Mouse (Mus musculus) embryonic facial prominence, embryonic 12.5 days (tissue): ENCODE measurements around the gene Shb. TPM values are rescaled to one million over a fixed set of nuclear protein-coding genes. Genes with fewer than 3 reads are reported as not detected.

ENCODE experiments used
- ATAC-seq: fragments of 200-750 bp; cut with Nextera tagmentation; 2 replicates; pipeline ENCODE4 v1.8.0; 2017; ENCODE audit not compliant: insufficient number of reproducible peaks, insufficient read depth, low FRiP score, low TSS enrichment
- H3K27ac ChIP-seq: fragments of 300-500 bp; sonication (generic); 2 replicates; pipeline ENCODE4 v1.5.1; 2016; ENCODE audit warnings: mild to moderate bottlenecking
- H3K27me3 ChIP-seq: fragments of 300-500 bp; sonication (generic); 2 replicates; pipeline ENCODE4 v1.6.1; 2016; ENCODE audit warnings: mild to moderate bottlenecking, moderate library complexity
- H3K36me3 ChIP-seq: fragments of 300-500 bp; sonication (generic); 2 replicates; pipeline ENCODE4 v1.6.1; 2016; ENCODE audit warnings: mild to moderate bottlenecking
- H3K4me1 ChIP-seq: fragments of 300-500 bp; sonication (generic); 2 replicates; pipeline ENCODE4 v1.6.1; 2016
- H3K4me2 ChIP-seq: fragments of 300-500 bp; sonication (generic); replicated peaks from 2 replicates; pipeline ENCODE4 v1.6.1; 2016; ENCODE audit warnings: mild to moderate bottlenecking, moderate library complexity
- H3K4me3 ChIP-seq: fragments of 300-500 bp; sonication (generic); 2 replicates; pipeline ENCODE4 v1.5.1; 2016; ENCODE audit warnings: mild to moderate bottlenecking
- H3K9ac ChIP-seq: fragments of 300-500 bp; sonication (generic); 2 replicates; pipeline ENCODE4 v1.6.1; 2016; ENCODE audit warnings: mild to moderate bottlenecking, moderate library complexity
- H3K9me3 ChIP-seq: fragments of 300-500 bp; sonication (generic); 2 replicates; pipeline ENCODE4 v1.6.1; 2016; ENCODE audit warnings: mild to moderate bottlenecking, moderate library complexity
- WGBS: fragments of 180-500 bp; shearing (Covaris S2); methylation state at CpG from one replicate; pipeline ENCODE4 v1.1.7; 2016; 5-methylcytosine and 5-hydroxymethylcytosine counted together
- polyA plus RNA-seq: library from polyadenylated mRNA; unstranded; fragments of >200 nt; fragmentation: Nextera tagmentation; extraction: Ambion mirVana; gene quantifications from 2 replicates; pipeline ENCODE4 v1.2.1, GENCODE M21; 2016

Gene Shb
- polyA plus RNA-seq, 1 experiment from 2014 or later = 9.6 TPM

- WGBS = 84% methylated on average over 3 of the region's 3 CpGs
- no peak overlapping the region for H3K27ac ChIP-seq
- no peaks in the 10 kb centered on the region for H3K9me3 ChIP-seq
- no peak for ATAC-seq
- no peak overlapping the region for H3K4me2 ChIP-seq
- H3K4me1 ChIP-seq = peaks cover 40% of the 10 kb centered on the region
- no peak overlapping the region for H3K4me3 ChIP-seq
- no peak overlapping the region for H3K9ac ChIP-seq
- H3K27me3 ChIP-seq = no peaks in the 10 kb centered on the region
- no peaks in the 10 kb centered on the region; the same call in 1 of the 2 replicates for H3K36me3 ChIP-seq
Measured at GRCm38 (mm10) chr4:45526175-45526574, 6.1 kb downstream of the Shb start.

- Histone ChIP-seq H3K27me3 (no peaks in the 10 kb centered on the region), H3K9me3 (no peaks in the 10 kb centered on the region), H3K27ac (no peak overlapping the region), H3K4me2 (no peak overlapping the region), H3K4me1 (peaks cover 45% of the 10 kb centered on the region), H3K9ac (no peak overlapping the region), H3K4me3 (no peak overlapping the region), H3K36me3 (no peaks in the 10 kb centered on the region; the same call in 1 of the 2 replicates)
- ATAC-seq = no peak
- WGBS = 87% methylated on average over 3 of the region's 3 CpGs
Measured at GRCm38 (mm10) chr4:45525541-45525940, 6.7 kb downstream of the Shb start.

- no peak overlapping the region for H3K4me2 ChIP-seq
- H3K9me3 ChIP-seq = no peaks in the 10 kb centered on the region
- H3K36me3 ChIP-seq = no peaks in the 10 kb centered on the region; the same call in 1 of the 2 replicates
- WGBS = 86% methylated on average over 4 of the region's 4 CpGs
- H3K27me3 ChIP-seq = no peaks in the 10 kb centered on the region
- H3K27ac ChIP-seq = no peak overlapping the region
- ATAC-seq = no peak
- peaks cover 45% of the 10 kb centered on the region for H3K4me1 ChIP-seq
- no peak overlapping the region for H3K9ac ChIP-seq
- no peak overlapping the region for H3K4me3 ChIP-seq
Measured at GRCm38 (mm10) chr4:45524602-45525001, 7.7 kb downstream of the Shb start.

GRCm38 (mm10) chr4:45523360-45523759 lies 8.9 kb downstream of the Shb start:
- H3K9ac ChIP-seq = no peak overlapping the region
- no peak for ATAC-seq
- no peaks in the 10 kb centered on the region for H3K27me3 ChIP-seq
- H3K4me1 ChIP-seq = peaks cover 37% of the 10 kb centered on the region
- WGBS = 82% methylated on average over 6 of the region's 6 CpGs
- H3K27ac ChIP-seq = no peak overlapping the region
- H3K4me2 ChIP-seq = no peak overlapping the region
- H3K36me3 ChIP-seq = no peaks in the 10 kb centered on the region; the same call in 1 of the 2 replicates
- H3K4me3 ChIP-seq = no peak overlapping the region
- H3K9me3 ChIP-seq = no peaks in the 10 kb centered on the region

- ATAC-seq = no peak
- Histone ChIP-seq H3K4me3 (no peak overlapping the region), H3K4me2 (no peak overlapping the region), H3K36me3 (no peaks in the 10 kb centered on the region; the same call in 1 of the 2 replicates), H3K27me3 (no peaks in the 10 kb centered on the region), H3K4me1 (peaks cover 33% of the 10 kb centered on the region), H3K27ac (no peak overlapping the region), H3K9ac (no peak overlapping the region), H3K9me3 (no peaks in the 10 kb centered on the region)
Measured at GRCm38 (mm10) chr4:45522956-45523355, 9.3 kb downstream of the Shb start.

- no peaks in the 10 kb centered on the region for H3K9me3 ChIP-seq
- WGBS = 78% methylated on average over 4 of the region's 4 CpGs
- H3K4me3 ChIP-seq = no peak overlapping the region
- H3K27ac ChIP-seq = no peak overlapping the region
- H3K9ac ChIP-seq = no peak overlapping the region
- H3K4me1 ChIP-seq = peaks cover 30% of the 10 kb centered on the region
- H3K4me2 ChIP-seq = no peak overlapping the region
- H3K27me3 ChIP-seq = no peaks in the 10 kb centered on the region
- no peaks in the 10 kb centered on the region; the same call in 1 of the 2 replicates for H3K36me3 ChIP-seq
- no peak for ATAC-seq
Measured at GRCm38 (mm10) chr4:45522583-45522900, 9.7 kb downstream of the Shb start.

GRCm38 (mm10) chr4:45521705-45522582 lies 10.3 kb downstream of the Shb start:
- Histone ChIP-seq H3K9ac (no peak overlapping the region), H3K4me3 (no peak overlapping the region), H3K9me3 (no peaks in the 10 kb centered on the region), H3K4me1 (peaks cover 30% of the 10 kb centered on the region), H3K36me3 (no peaks in the 10 kb centered on the region; the same call in 1 of the 2 replicates), H3K27me3 (no peaks in the 10 kb centered on the region), H3K4me2 (no peak overlapping the region), H3K27ac (no peak overlapping the region)
- no peak for ATAC-seq
- 53% methylated on average over 9 of the region's 9 CpGs for WGBS

GRCm38 (mm10) chr4:45520375-45520774 lies 11.9 kb downstream of the Shb start:
- Histone ChIP-seq H3K4me1 (peaks cover 25% of the 10 kb centered on the region), H3K36me3 (no peaks in the 10 kb centered on the region), H3K9ac (no peak overlapping the region), H3K9me3 (no peaks in the 10 kb centered on the region), H3K27me3 (no peaks in the 10 kb centered on the region), H3K27ac (no peak overlapping the region), H3K4me2 (no peak overlapping the region), H3K4me3 (no peak overlapping the region)
- ATAC-seq = no peak
- whole genome bisulfite sequencing = 75% methylated on average over 8 of the region's 8 CpGs

GRCm38 (mm10) chr4:45517399-45517798 lies 14.9 kb downstream of the Shb start:
- Histone ChIP-seq H3K27ac (no peak overlapping the region), H3K9ac (no peak overlapping the region), H3K4me3 (no peak overlapping the region), H3K36me3 (no peaks in the 10 kb centered on the region), H3K9me3 (no peaks in the 10 kb centered on the region), H3K4me2 (no peak overlapping the region), H3K4me1 (peaks cover 51% of the 10 kb centered on the region), H3K27me3 (no peaks in the 10 kb centered on the region)
- no peak for ATAC-seq
- WGBS = 27% methylated on average over 4 of the region's 4 CpGs

- Histone ChIP-seq H3K4me3 (no peak overlapping the region), H3K9me3 (no peaks in the 10 kb centered on the region), H3K36me3 (no peaks in the 10 kb centered on the region), H3K4me1 (peaks cover 43% of the 10 kb centered on the region), H3K9ac (no peak overlapping the region), H3K27ac (no peak overlapping the region), H3K27me3 (no peaks in the 10 kb centered on the region), H3K4me2 (no peak overlapping the region)
- WGBS = 65% methylated on average over 4 of the region's 4 CpGs
- no peak for ATAC-seq
Measured at GRCm38 (mm10) chr4:45515894-45516293, 16.4 kb downstream of the Shb start.

GRCm38 (mm10) chr4:45514406-45514805 lies 17.9 kb downstream of the Shb start:
- no peaks in the 10 kb centered on the region for H3K9me3 ChIP-seq
- no peak overlapping the region for H3K4me3 ChIP-seq
- H3K36me3 ChIP-seq = no peaks in the 10 kb centered on the region
- peaks cover 48% of the 10 kb centered on the region for H3K4me1 ChIP-seq
- no peak overlapping the region for H3K9ac ChIP-seq
- no peak for ATAC-seq
- H3K4me2 ChIP-seq = peak overlapping the region; percentile 35; the same call in 1 of the 2 replicates
- 15% methylated on average over 7 of the region's 7 CpGs for WGBS
- H3K27me3 ChIP-seq = no peaks in the 10 kb centered on the region
- H3K27ac ChIP-seq = peak overlapping the region; percentile 51; the same call in 1 of the 2 replicates

- WGBS = 6% methylated on average over 10 of the region's 10 CpGs
- H3K4me3 ChIP-seq = no peak overlapping the region
- no peak overlapping the region for H3K9ac ChIP-seq
- H3K36me3 ChIP-seq = no peaks in the 10 kb centered on the region
- ATAC-seq = peak; percentile 66
- peak overlapping the region; percentile 35 for H3K4me2 ChIP-seq
- H3K9me3 ChIP-seq = no peaks in the 10 kb centered on the region
- H3K27ac ChIP-seq = peak overlapping the region; percentile 51
- H3K4me1 ChIP-seq = peaks cover 54% of the 10 kb centered on the region
- no peaks in the 10 kb centered on the region for H3K27me3 ChIP-seq
Measured at GRCm38 (mm10) chr4:45513791-45514293, 18.4 kb downstream of the Shb start.
